Mouse (Mus musculus) adipocyte (in vitro differentiated cells): ENCODE data around the gene Smco1.
"Not testable (repeated sequence)": the region's sequence is repeated elsewhere in the genome, so short reads cannot be mapped to it uniquely, and the experiment has no call there.

Experiments
- DNase-seq: peaks from one replicate; pipeline ENCODE4 v3.0.0-alpha.2; 2016; ENCODE audit warnings: low spot score

Gene Smco1

DNA sequence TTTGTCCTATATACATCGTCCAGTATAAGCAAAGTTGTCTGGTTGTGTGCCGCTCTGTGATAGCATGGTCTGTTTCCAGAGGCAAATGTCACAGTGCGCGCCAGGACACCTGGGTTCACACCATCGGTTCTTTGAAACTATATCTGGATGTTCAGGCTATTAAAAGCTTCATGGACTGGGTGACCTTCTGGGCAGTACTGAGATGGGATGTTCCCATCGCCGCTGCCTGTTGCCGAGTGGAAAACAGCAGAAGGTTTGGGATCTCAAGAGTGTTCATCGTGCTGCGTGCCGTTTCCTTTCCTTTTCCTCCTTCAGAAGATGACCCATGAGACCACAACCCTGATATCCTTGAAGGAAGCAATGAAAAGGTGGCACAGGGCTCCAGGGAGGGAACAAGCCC lies at the start of gene Smco1:
Gene Smco1, plus strand, starts transcription at position 178 of the 400 bp plus-strand sequence.
- DNase-seq: no peak

DNA sequence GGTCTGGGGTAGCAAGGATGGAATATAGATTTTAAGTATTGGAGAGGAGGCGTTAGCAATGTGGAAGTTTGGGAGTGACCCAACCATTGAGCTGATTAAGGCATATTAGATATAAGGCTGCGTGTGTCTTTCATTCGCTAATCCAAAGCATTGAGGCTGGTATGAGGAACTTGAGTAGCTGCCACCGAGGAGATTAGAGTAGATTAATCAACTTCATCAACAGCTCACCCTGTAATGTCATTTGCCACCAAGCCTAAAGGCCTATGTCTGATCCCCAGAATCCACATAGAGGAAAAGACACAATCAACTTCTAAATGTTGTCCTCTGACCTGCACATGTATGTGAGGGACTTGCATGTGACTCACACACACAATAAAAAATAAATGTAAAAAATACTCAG lies 49.5 kb upstream of the Smco1 start:
- DNase-seq: no peak

DNA sequence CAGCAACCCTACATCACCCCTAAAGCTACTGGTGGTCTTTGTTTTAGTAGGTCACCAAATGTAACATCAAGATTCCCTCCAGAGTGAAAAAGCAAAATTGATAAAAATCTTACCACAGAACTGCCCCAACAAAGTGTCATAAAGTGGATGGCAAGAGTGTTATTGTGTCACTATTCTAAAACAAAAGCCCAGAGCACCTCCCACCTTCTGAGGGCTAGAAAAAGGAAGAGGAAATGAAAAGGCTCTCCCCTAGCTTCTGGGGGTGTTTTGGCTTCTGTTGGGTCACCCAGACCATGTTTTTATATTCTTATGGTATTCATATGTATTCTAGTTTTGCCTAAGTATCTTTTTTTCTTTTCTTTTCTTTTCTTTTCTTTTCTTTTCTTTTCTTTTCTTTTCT lies 48.9 kb upstream of the Smco1 start:
- no peak for DNase-seq

DNA sequence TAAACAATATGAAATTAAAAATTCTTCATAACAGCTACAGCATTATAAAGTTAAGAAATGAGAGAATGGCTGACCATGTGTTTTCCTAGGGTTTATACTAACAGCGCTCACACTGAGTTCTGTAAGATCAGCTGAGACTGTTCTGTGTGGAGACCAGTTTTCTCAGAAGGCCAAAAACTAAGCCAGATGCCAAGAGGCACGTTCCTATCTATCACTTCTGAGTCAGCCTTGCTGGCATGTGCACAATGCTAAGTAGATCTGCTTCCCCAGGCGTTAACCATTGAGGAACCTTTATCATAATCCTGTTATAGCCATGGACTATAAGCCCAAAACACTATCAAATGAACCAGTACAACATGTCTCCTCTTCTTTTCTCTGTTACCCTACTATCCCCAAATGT lies 39.2 kb upstream of the Smco1 start:
- peak; percentile 83 for DNase-seq

DNA sequence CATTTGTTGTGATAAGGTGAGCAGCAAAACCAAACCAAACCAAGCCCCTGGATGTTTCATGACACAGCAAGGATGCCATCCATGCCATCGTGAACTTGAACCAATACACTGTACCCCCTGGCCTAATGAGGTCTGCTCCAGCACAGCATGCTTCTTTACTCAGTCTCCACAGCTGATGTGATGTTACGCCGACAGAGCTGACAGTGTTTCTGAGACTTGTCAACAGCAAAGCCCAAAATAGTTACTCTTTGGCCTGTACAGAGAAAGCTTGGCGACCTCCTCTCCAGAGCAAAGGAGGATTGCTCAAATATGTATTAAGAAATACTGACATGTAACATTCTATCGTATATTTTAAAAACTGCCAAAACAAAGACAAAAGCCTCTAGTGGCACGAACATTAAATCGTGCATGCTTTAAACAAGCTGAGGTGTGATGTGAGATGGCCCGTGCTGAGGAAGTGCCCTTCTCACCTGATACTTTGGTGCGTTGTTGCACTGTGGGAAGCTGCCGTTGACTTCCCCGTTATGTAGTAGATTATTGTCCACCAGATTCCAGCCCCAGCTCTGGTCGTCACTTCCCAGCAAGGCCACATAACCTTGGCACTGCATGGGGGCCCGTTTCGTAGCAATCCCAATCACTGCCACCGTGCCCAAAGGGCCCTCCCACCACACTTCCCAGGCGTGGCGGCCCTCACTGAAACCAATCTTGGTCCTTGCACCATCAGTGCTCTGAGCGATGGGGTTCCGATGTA lies 33.2 kb upstream of the Smco1 start:
- peak; percentile 95 for DNase-seq

DNA sequence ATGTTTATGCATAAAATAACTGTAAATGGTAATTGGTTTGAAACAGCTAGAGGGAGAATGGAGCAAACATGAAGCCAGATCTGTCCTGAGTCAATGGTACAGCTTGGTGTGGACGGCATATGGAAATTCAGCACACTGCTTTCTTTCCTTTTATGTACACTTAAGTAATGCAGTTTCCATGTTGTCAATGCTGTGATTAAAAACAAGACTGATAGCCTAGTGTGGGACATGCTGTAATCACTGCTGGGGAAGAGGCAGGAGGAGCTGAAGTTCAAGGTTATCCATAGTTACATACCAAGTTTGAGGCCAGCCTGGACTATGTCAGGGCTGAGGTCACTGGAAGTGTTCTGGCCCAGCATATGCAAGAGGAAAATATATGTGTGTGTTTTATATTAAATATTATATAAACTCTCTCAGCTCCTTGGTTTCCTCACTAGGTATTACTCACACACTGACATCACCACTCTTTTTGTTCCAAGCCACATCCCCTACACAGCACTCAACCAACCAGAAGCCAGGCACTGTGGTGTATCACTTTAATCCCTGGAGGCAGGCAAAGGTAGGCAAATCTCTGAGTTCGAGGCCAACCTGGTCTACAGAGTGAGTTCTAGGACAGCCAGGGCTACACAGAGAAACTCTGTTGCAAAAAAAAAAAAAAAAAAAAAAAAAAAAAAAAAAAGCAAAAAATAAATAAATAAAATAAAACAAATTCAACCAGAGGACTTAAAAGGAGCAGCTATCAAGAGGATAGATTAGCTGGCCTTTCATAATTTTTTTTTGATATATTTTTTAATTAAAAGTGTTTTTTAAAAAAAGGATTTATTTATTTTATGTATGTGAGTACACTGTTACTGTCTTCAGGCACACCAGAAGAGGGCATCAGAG lies 31.6 kb upstream of the Smco1 start:
- DNase-seq: peak; percentile 61

DNA sequence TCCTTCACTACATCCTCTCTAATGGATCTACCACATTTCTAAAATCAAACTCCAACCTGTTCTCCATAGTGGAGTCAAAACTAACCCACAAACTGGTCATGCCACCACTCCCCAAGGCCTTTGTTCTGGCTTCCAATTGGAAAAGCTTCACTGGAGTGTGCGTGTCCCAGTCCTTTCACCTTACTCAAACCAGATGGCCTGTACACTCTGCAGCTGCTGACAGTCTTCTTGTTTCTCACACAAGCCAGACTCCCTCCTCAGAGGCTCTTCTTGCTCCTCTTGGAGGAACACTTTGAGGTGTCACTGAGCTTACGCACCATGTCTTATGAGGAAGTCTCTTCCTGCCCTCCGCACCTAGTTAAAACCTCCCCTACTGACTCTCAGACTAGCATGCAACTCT lies 27.4 kb upstream of the Smco1 start:
- peak; percentile 69 for DNase-seq

DNA sequence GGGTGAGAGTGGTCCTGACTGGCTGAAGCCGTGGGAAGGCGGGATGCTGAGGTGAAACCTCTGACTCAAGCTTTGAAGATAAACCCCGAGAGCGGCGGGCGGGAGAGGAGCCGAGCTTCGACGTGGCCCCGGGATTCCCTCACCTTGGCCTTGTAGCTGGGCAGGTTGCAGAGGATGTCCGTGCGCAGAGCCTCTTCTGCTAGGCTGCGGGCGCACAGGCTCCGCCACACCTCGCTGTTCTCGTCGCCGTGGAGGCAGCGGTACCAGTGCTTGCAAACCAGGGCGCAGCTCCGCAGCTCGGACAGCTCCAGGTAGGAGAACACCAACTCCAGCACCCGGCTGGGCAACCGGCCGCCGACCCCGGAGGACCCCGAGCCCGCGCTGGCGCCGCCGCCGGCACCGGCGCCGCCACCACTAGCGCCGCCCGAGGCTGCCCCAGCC lies 24.9 kb upstream of the Smco1 start:
- DNase-seq: peak; percentile 46

DNA sequence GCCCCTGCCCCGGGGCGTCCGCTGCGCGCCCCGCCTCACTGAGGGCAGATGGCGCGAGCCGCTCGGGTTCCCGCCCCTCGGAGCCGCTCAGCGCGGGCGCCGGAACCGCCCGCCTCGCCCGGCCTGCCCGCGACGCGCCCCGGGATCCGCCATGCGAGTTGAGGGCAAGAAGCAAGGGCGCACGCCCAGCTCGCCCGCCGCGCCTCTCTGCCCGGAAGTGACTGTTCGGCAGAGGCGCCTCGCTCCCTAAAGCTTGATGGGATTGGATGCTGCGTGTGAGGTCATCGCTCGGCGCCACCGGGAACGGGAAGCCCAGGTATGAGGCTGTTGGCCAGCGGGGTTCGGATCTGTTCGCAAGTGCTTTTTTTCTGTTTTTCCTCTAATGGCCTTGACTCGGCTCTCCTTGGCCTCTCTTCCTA lies 24.3 kb upstream of the Smco1 start, which contains the start of the genes Fbxo45 and Wdr53:
Gene Fbxo45, minus strand, starts transcription at position 207 of the 419 bp plus-strand sequence.
Gene Wdr53, plus strand, starts transcription at position 276 of the 419 bp plus-strand sequence.
- DNase-seq: peak; percentile 97

DNA sequence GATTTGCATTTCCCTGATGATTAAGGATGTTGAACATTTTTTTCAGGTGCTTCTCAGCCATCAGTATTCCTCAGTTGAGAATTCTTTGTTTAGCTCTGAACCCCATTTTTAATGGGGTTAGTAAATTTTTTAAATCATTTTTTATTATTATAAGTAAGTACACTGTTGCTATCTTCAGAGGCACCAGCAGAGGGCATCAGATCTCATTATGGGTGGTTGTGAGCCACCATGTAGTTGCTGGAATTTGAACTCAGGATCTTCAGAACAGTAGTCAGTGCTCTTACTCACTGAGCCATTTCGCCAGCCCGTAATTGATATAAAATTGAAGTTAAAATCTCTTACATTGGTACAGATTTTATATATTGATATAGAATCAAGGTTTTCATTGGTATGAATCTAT lies 7.0 kb upstream of the Smco1 start:
- peak; percentile 53 for DNase-seq

DNA sequence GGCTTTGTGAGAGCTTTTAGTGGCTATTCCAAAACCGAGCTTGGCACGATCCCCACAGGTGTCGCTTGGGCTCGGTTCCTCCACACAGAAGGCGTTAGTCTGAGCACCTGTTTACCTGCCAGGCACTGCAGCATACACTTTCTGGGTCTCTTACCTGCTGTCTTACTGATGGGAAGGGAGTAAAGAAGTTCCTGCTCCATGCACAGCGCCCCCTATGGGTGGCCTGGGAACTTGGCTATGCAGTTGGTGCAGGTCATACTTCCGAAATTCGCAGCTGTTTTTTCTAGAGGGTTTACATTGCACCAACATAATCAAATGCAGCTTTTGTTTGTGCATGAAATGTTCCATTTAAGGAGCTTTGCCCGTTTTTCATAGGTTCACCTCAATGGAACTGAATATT lies 2.1 kb downstream of the Smco1 start:
- no peak for DNase-seq

DNA sequence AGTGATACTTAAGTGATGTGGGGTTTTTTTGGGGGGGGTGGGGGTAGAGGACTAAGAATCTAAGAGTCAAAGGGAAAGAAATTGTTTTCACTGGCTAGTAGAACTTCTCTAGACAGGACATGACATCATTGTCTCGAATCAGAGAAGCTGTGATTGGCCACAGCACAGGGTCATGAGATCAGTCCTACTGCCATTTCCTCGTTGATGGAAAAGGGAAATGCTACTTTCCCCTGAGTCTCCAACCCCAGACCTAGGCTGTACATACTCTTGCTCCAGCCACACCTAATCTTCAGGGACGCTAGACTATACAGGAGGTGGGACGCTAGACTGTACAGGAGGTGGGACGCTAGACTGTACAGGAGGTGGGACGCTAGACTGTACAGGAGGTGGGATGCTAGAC lies 3.8 kb downstream of the Smco1 start:
- no peak for DNase-seq

DNA sequence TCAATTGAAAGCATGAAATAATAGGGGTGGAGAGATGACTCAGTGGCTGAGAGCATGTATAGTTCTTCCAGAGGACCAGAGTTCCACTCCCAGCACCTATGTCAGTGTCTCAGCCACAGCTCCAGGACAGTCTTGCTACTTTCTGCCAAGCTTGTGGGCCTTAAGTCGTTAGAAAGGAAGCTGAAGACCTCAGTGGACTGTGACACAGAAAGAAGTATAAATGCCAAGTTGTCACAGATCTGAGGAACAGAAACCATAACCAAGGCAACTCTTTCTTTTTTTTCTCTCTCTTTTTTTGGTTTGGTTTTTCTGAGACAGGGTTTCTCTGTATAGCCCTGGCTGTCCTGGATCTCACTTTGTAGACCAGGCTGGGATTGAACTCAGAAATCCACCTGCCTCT lies 4.6 kb downstream of the Smco1 start:
- DNase-seq: no peak

DNA sequence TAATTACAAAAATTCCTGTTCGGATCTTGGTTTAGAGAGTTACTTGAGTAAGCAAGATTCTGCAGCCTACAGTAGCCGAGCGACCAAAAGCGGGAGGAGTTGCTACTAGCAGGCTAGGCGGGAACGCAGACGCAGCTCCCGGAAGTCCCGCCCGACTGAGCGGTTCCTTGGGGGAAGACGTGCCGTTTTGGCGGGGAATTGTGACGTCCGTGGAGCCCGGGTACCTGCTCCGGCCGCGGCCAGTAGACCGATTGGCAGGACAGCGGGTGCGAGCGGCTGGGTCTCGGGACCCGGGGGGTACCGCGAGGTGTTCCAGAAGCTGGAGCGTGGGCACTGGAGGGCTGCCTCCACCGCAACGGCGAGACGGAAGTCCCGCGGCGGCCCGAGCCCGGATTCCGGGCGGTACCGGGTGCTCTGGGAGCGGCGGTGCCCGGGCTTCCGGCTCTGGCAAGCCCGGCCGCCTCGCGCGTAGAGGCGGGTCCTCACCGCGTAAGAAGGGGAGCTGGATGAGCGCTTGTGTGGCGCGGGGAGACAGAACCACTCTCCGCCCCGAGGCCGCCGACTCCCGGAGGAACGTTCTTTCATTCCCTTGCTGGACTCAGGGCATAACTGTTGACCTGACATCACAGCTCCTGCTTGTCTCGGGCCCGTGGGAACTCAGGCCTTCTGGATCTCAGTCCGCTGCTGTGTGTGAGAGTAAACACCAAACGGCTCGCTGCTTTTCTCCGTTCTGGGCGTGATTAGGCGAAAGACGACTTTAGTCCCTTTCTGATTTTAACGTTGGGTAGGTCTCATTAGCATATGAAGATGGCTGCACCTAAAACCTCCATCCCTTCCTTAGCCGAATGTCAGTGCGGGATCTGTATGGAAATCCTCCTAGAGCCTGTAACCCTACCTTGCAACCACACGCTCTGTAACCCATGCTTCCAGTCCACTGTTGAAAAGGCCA lies 6.3 kb downstream of the Smco1 start, which contains the start of gene Rnf168:
Gene Rnf168, plus strand, starts transcription at position 152 of the 949 bp plus-strand sequence.
- DNase-seq: peak; percentile 90

DNA sequence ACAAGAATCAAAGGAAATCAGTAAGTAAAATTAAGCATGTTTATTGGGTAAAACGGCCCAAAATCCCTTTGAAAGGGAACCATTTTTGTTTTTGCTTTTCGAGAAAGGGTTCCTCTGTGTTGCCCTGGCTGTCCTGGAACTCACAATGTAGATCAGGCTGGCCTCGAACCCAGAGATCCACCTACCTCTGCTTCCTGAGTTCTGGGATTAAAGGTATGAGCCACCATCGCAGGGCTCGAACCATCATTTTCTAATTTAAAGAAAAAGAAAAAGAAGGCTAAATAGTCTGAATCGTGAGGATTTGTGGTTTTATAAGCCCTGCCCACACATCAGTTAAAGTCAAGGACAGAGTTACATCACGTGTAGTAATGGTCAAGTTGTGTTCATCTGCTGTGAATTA lies 7.1 kb downstream of the Smco1 start:
- DNase-seq: peak; percentile 23

DNA sequence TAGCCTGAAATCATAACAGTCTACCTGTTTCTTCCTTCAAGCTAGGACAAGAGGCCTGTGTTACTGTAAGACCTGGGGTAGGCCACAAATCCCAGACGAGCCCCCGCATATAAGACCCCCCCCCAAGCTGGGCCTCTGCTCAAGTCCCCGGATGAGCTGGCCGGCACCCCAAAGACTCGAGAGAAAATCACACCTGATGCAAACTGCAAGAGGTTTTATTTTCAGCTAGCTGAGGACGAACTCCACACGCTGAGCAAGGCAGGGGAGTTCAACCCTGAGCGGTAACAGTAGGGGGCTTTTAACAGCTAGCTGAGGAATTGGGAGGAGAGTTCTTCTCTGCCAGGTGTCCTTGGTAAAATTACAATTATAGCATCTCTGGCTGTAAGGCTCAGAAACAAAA lies 8.9 kb downstream of the Smco1 start:
- no peak for DNase-seq

DNA sequence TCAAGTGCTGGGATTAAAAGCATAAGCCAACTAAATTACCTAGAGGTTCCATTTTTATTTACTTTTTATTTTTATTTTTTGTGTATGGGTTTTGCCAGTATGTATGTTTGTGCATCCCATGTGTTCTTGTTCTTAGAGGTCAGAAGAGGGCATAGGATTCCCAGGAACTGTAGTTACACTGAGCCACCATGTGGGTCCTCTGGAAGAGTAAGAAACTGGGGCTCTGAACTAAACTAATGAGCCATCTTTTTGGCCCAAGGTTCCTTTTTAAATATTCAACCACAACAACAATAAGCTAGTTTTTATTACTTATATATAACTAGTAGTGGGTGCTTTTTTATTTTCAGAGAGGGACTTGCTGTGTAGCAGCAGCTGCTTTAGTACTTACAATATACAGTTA lies 11.3 kb downstream of the Smco1 start:
- DNase-seq: no peak

DNA sequence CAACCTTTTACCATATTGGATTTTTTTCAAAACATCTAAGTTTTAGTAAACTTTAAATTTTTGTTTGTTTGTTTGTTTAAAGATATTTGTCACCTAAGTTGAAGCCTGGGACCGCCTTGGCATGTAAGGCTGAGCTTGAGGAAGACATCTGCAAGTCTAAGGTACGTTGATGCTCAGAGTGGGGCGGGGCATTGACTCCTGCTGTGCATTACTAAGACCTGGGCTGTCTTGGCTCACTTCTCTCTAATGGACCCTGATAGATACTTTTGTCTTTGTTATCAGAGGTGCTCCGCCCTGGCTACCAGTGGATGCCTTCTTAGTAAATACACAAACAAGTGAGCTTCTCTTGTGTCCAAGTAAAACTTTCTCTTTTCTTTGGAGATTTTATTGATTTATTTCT lies 20.6 kb downstream of the Smco1 start:
- no peak for DNase-seq

DNA sequence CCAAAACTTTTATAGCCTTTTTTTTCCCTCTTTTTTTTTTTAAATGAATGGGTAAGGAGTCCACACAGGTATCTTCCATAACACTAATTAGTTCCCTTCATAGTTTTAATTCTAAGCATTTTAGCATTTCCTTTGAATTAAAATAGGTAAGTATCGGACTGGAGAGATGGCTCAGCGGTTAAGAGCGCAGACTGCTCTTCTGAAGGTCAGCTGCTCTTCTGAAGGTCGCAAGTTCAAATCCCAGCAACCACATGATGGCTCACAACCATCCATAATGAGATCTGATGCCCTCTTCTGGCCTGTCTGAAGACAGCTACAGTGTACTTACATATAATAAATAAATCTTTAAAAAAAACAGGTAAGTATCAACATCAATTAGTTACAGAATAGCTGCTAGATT lies 28.3 kb downstream of the Smco1 start:
- DNase-seq: not testable (repeated sequence)

DNA sequence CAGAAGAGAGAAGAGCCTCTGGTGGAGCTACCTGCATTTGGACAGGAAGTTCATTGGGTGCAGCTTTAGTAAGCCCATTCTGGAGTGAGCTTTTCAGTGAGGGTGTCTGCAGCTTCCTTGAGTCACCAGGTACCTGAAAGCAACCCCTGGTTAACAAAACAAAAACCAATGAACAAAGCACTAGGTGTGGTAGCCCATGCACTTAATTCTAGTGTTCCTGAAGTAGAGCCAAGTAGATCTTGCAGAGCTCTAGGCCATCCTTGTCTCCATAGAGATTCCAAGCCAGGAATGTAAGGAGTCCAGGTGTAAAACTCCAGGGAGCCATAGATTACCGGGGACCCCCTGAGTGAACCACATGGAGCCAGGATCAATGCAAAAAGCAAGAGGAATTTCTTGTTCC lies 31.8 kb downstream of the Smco1 start:
- DNase-seq: no peak

DNA sequence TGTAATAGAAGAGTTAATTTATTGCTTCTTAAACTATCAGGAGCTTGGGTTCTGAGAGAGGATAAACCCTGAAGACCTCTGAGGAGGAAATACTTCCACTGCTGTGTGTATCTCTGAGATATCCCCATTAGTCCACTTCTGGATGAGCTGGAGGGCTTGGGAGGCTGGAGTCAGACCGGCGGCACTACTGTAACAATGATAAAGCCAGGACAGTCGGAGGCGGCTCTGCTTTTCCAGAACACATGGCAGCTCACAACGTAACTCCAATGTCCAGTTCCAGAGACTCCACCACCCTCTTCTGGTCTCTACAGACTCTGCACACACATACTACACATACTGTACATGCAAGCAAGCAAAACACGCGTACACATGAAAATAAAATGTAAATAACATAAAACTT lies 32.6 kb downstream of the Smco1 start:
- DNase-seq: no peak

DNA sequence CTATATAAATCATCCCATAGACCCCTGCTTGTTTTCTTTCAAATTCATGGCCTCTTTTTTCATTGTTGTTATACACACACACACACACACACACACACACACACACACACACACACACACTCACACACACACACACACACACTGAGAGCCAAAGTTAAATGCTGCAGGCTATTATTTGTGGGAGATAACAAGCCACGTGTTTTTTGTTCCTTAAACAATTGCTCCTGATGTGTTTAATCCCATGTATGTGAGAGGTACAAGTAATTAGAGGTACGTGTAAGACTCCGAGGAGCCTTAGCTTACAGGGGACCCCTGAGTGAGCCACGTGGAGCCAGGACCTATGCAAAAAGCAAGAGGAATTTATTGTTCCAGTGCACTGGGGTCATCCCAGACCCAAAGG lies 40.7 kb downstream of the Smco1 start:
- DNase-seq: no peak
